Mouse (Mus musculus) limb, embryonic 11.5 days (tissue): ENCODE measurements at regions not wholly inside any gene's neighbourhood (a gene's known extent, or its start where the extent isn't known, plus 50 kb on each side); places are given as distances from the start of the nearest gene placed in this dataset.

Experiments used
- ATAC-seq: fragments of 200-750 bp; cut with Nextera tagmentation; 2 replicates; pipeline ENCODE4 v1.8.0; 2017; ENCODE audit warnings: low read depth; ENCODE audit not compliant: insufficient number of reproducible peaks, low FRiP score, low TSS enrichment
- DNase-seq: peaks from one replicate; pipeline ENCODE4 v3.0.0-alpha.2; 2015; ENCODE audit warnings: low spot score
- H3K27ac ChIP-seq: fragments of 300-500 bp; sonication (generic); replicated peaks from 2 replicates; pipeline ENCODE4 v1.5.1; 2014; ENCODE audit warnings: low read depth, mild to moderate bottlenecking, low read length
- H3K27me3 ChIP-seq: fragments of 300-500 bp; sonication (generic); 2 replicates; pipeline ENCODE4 v1.6.1; 2014; ENCODE audit warnings: mild to moderate bottlenecking, low read length, mixed read lengths; ENCODE audit not compliant: control insufficient read depth, insufficient read depth
- H3K36me3 ChIP-seq: fragments of 300-500 bp; sonication (generic); 2 replicates; pipeline ENCODE4 v1.6.1; 2014; ENCODE audit warnings: mild to moderate bottlenecking, low read length, moderate library complexity, mixed read lengths; ENCODE audit not compliant: control insufficient read depth, insufficient read depth
- H3K4me1 ChIP-seq: fragments of 300-500 bp; sonication (generic); 2 replicates; pipeline ENCODE4 v1.6.1; 2014; ENCODE audit warnings: low read length, mixed read lengths; ENCODE audit not compliant: control insufficient read depth, insufficient read depth
- H3K4me2 ChIP-seq: fragments of 300-500 bp; sonication (generic); 2 replicates; pipeline ENCODE4 v1.6.1; 2014; ENCODE audit warnings: low read depth, mild to moderate bottlenecking, moderate library complexity; ENCODE audit not compliant: severe bottlenecking
- H3K4me3 ChIP-seq: fragments of 300-500 bp; sonication (generic); 2 replicates; pipeline ENCODE4 v1.5.1; 2014; ENCODE audit warnings: low read depth, low read length
- H3K9ac ChIP-seq: fragments of 300-500 bp; sonication (generic); 2 replicates; pipeline ENCODE4 v1.6.1; 2014; ENCODE audit warnings: mild to moderate bottlenecking, low read length
- H3K9me3 ChIP-seq: fragments of 300-500 bp; sonication (generic); 2 replicates; pipeline ENCODE4 v1.6.1; 2016; ENCODE audit warnings: low read length; ENCODE audit not compliant: control insufficient read depth
- WGBS: fragments of 180-500 bp; shearing (Covaris S2); extraction: QIAGEN DNeasy Blood & Tissue Kit; methylation state at CpG from one replicate; pipeline ENCODE4 v1.1.7; 2014; 5-methylcytosine and 5-hydroxymethylcytosine counted together

- ATAC-seq (no peak), DNase-seq (no peak)
- Histone ChIP-seq H3K4me3 (no peak overlapping the region), H3K9me3 (no peaks in the 10 kb centered on the region), H3K4me1 (no peaks in the 10 kb centered on the region), H3K9ac (no peak overlapping the region), H3K4me2 (no peak overlapping the region), H3K36me3 (no peaks in the 10 kb centered on the region), H3K27me3 (no peaks in the 10 kb centered on the region), H3K27ac (no peak overlapping the region)
Measured at GRCm38 (mm10) chr12:35308537-35308936, 226.3 kb downstream of the Ahr start.

- Histone ChIP-seq H3K4me1 (no peaks in the 10 kb centered on the region), H3K36me3 (no peaks in the 10 kb centered on the region), H3K9me3 (no peaks in the 10 kb centered on the region), H3K4me3 (no peak overlapping the region), H3K4me2 (no peak overlapping the region), H3K27me3 (no peaks in the 10 kb centered on the region), H3K27ac (no peak overlapping the region), H3K9ac (no peak overlapping the region)
- no peak for DNase-seq
- WGBS: 65% methylated on average over 3 of the region's 3 CpGs
- ATAC-seq: no peak
Measured at GRCm38 (mm10) chr12:35303764-35304717, 230.8 kb downstream of the Ahr start.

GRCm38 (mm10) chr12:35303188-35303587 is 231.7 kb downstream of the Ahr start:
- Histone ChIP-seq H3K36me3 (no peaks in the 10 kb centered on the region), H3K27ac (no peak overlapping the region), H3K9ac (no peak overlapping the region), H3K9me3 (no peaks in the 10 kb centered on the region), H3K4me1 (no peaks in the 10 kb centered on the region), H3K4me3 (no peak overlapping the region), H3K27me3 (no peaks in the 10 kb centered on the region), H3K4me2 (no peak overlapping the region)
- ATAC-seq (no peak), DNase-seq (no peak)
- WGBS: 91% methylated on average over 2 of the region's 2 CpGs

- Histone ChIP-seq H3K27ac (no peak overlapping the region), H3K4me1 (no peaks in the 10 kb centered on the region), H3K27me3 (no peaks in the 10 kb centered on the region), H3K4me3 (no peak overlapping the region), H3K9ac (no peak overlapping the region), H3K9me3 (no peaks in the 10 kb centered on the region), H3K36me3 (no peaks in the 10 kb centered on the region), H3K4me2 (no peak overlapping the region)
- DNase-seq: no peak
- WGBS: 94% methylated on average over 1 of the region's 1 CpGs
- no peak for ATAC-seq
Measured at GRCm38 (mm10) chr12:35294668-35295067, 240.2 kb downstream of the Ahr start.

- H3K27ac ChIP-seq: no peak overlapping the region
- H3K9ac ChIP-seq: no peak overlapping the region
- 85% methylated on average over 2 of the region's 2 CpGs for WGBS
- DNase-seq (no peak), ATAC-seq (no peak)
- H3K4me1 ChIP-seq: no peaks in the 10 kb centered on the region
- no peak overlapping the region for H3K4me3 ChIP-seq
- no peaks in the 10 kb centered on the region for H3K27me3 ChIP-seq
- H3K9me3 ChIP-seq: no peaks in the 10 kb centered on the region
- no peaks in the 10 kb centered on the region for H3K36me3 ChIP-seq
- no peak overlapping the region for H3K4me2 ChIP-seq
Measured at GRCm38 (mm10) chr12:35293566-35293965, 241.3 kb downstream of the Ahr start.

GRCm38 (mm10) chr12:35291941-35292341 is 242.9 kb downstream of the Ahr start:
- 88% methylated on average over 6 of the region's 6 CpGs for WGBS
- H3K9me3 ChIP-seq: no peaks in the 10 kb centered on the region
- no peak overlapping the region for H3K27ac ChIP-seq
- H3K4me3 ChIP-seq: no peak overlapping the region
- H3K4me1 ChIP-seq: no peaks in the 10 kb centered on the region
- H3K9ac ChIP-seq: no peak overlapping the region
- no peak overlapping the region for H3K4me2 ChIP-seq
- H3K27me3 ChIP-seq: no peaks in the 10 kb centered on the region
- DNase-seq (no peak), ATAC-seq (no peak)
- H3K36me3 ChIP-seq: no peaks in the 10 kb centered on the region

- no peak overlapping the region for H3K9ac ChIP-seq
- ATAC-seq: no peak
- no peak for DNase-seq
Measured at GRCm38 (mm10) chr12:35287974-35288373, 241.0 kb downstream of the Snx13 start.

GRCm38 (mm10) chr12:35287570-35287969 is 240.6 kb downstream of the Snx13 start:
- WGBS: 58% methylated on average over 3 of the region's 3 CpGs
- no peaks in the 10 kb centered on the region for H3K27me3 ChIP-seq
- DNase-seq (no peak), ATAC-seq (no peak)
- no peak overlapping the region for H3K9ac ChIP-seq
- H3K4me1 ChIP-seq: no peaks in the 10 kb centered on the region
- no peak overlapping the region for H3K4me2 ChIP-seq
- no peak overlapping the region for H3K4me3 ChIP-seq
- no peak overlapping the region for H3K27ac ChIP-seq
- H3K9me3 ChIP-seq: no peaks in the 10 kb centered on the region
- H3K36me3 ChIP-seq: no peaks in the 10 kb centered on the region

More at GRCm38 (mm10) chr12:35287974-35288373, 241.0 kb downstream of the Snx13 start:
- Histone ChIP-seq H3K4me1 (no peaks in the 10 kb centered on the region), H3K4me3 (no peak overlapping the region), H3K4me2 (no peak overlapping the region), H3K27ac (no peak overlapping the region), H3K27me3 (no peaks in the 10 kb centered on the region), H3K9me3 (no peaks in the 10 kb centered on the region), H3K36me3 (no peaks in the 10 kb centered on the region)
- WGBS: 70% methylated on average over 2 of the region's 2 CpGs
